Mouse (Mus musculus): Measurements from ENCODE around the gene Wt1. TPM values are rescaled to one million over a fixed set of nuclear protein-coding genes. Genes with fewer than 3 reads are reported as not detected.

Wt1 gene
- polyA plus RNA-seq, 1 experiment from 2014 or later, result 1.5 TPM

- 65% methylated on average over 13 of the region's 13 CpGs for WGBS (ENCODE audit: insufficient replicate concordance)
- Histone ChIP-seq H3K27ac (replicated peaks) (no peak overlapping the region), H3K9me3 (replicated peaks) (no peaks in the 10 kb centered on the region), H3K4me3 (replicated peaks) (no peak overlapping the region), H3K4me1 (replicated peaks) (no peaks in the 10 kb centered on the region), H3K4me2 (no peak overlapping the region), H3K9ac (no peak overlapping the region), H3K36me3 (replicated peaks) (no peaks in the 10 kb centered on the region), H3K27me3 (no peaks in the 10 kb centered on the region)
- ATAC-seq (ENCODE audit: insufficient read depth), result no peak
Observed at GRCm38 (mm10) chr2:105185768-105186529, 59.6 kb downstream of the Wt1 start.

DNA sequence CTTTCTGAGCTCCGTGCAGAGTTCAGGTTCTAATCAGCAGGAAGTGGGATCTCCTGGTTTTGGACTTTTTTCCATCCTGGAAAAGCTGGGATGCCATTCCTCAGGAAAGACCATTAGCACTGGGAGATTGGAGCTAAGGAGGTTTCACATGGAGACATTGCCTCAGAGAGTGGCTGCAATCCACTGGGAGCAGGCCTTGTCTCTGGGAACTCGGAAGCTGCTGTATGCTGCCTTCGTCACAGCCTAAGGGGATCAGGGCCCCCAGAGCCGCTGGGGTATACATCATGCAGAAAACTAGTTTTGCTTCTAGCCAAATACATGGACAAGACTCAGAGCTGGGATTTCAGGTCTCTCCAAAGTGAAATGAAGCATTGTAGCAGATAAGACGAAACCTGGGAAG is 60.3 kb downstream of the Wt1 start:
- Histone ChIP-seq H3K4me2 (no peak overlapping the region), H3K27me3 (no peaks in the 10 kb centered on the region), H3K9me3 (replicated peaks) (no peaks in the 10 kb centered on the region), H3K27ac (replicated peaks) (no peak overlapping the region), H3K4me3 (replicated peaks) (no peak overlapping the region), H3K9ac (no peak overlapping the region), H3K4me1 (replicated peaks) (no peaks in the 10 kb centered on the region), H3K36me3 (replicated peaks) (no peaks in the 10 kb centered on the region)
- 55% methylated on average over 5 of the region's 5 CpGs for WGBS (ENCODE audit: insufficient replicate concordance)
- no peak for ATAC-seq (ENCODE audit: insufficient read depth)

DNA sequence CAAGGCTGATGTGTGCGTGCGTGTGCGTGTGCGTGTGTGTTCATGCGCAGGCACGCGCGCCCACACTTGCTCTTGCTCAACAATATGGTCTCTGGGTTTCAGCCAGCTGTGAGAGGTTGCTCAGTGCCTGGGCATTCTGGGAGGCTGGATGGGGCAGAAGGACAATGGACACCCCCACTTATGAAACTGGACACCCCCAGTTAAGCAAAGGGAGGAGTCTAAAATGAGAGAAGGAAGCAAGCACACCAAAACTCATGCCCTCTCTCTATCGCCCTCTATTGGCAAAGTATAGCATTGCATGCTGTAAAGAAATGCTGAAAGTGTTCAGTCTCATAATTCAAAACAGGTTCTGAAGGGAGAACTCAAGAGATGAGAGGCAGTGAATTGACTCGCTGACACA is 61.9 kb downstream of the Wt1 start:
- Histone ChIP-seq H3K4me3 (replicated peaks) (no peak overlapping the region), H3K4me2 (no peak overlapping the region), H3K36me3 (replicated peaks) (no peaks in the 10 kb centered on the region), H3K27ac (replicated peaks) (no peak overlapping the region), H3K27me3 (no peaks in the 10 kb centered on the region), H3K9ac (no peak overlapping the region), H3K9me3 (replicated peaks) (no peaks in the 10 kb centered on the region), H3K4me1 (replicated peaks) (no peaks in the 10 kb centered on the region)
- WGBS (ENCODE audit: insufficient replicate concordance), result 70% methylated on average over 10 of the region's 10 CpGs
- ATAC-seq (ENCODE audit: insufficient read depth), result no peak

- no peak overlapping the region for H3K27ac ChIP-seq (replicated peaks)
- no peaks in the 10 kb centered on the region for H3K36me3 ChIP-seq (replicated peaks)
- H3K4me3 ChIP-seq (replicated peaks), result no peak overlapping the region
- H3K9ac ChIP-seq, result no peak overlapping the region
- no peaks in the 10 kb centered on the region for H3K27me3 ChIP-seq
- no peak for ATAC-seq (ENCODE audit: insufficient read depth)
- no peaks in the 10 kb centered on the region for H3K9me3 ChIP-seq (replicated peaks)
- no peak overlapping the region for H3K4me2 ChIP-seq
- WGBS (ENCODE audit: insufficient replicate concordance), result 27% methylated on average over 5 of the region's 5 CpGs
- H3K4me1 ChIP-seq (replicated peaks), result no peaks in the 10 kb centered on the region
Observed at GRCm38 (mm10) chr2:105189352-105189751, 63.0 kb downstream of the Wt1 start.

GRCm38 (mm10) chr2:105200152-105200551 is 73.8 kb downstream of the Wt1 start:
- no peaks in the 10 kb centered on the region for H3K36me3 ChIP-seq (replicated peaks)
- no peaks in the 10 kb centered on the region for H3K4me1 ChIP-seq (replicated peaks)
- no peak overlapping the region for H3K27ac ChIP-seq (replicated peaks)
- H3K4me2 ChIP-seq, result no peak overlapping the region
- no peaks in the 10 kb centered on the region for H3K9me3 ChIP-seq (replicated peaks)
- no peak for ATAC-seq (ENCODE audit: insufficient read depth)
- H3K9ac ChIP-seq, result no peak overlapping the region
- no peak overlapping the region for H3K4me3 ChIP-seq (replicated peaks)
- WGBS (ENCODE audit: insufficient replicate concordance), result 31% methylated on average over 8 of the region's 8 CpGs
- no peaks in the 10 kb centered on the region for H3K27me3 ChIP-seq

DNA sequence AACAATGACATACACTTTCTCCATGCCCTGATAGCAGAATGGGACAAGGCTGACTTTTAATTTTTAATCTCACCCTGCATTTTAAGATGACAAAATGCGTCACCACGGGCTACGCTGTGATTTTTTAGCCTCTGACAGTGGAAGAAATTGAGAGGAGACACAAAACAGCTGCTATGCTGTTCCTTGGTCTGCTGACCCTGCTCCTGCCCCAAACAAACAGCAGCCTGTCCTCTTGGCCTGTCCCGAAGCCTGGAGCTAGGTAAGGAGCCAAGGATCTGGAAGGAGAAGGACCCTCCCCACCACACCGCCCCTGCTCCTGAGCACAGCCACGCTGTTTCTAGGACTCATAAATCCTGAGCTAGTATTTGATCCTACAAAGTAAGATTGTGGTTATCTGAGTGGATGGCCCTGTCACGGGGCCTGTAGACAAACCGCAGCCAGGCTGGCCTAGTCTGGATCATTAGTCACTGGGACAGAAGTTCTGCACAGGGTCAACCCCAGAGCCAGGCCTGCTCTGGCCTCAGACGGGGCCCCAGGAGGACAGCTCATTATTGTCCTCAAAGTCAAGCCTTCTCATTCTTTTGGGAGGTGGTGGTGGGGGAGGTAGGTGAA is 80.3 kb downstream of the Wt1 start:
- H3K9ac ChIP-seq, result no peak overlapping the region
- H3K27me3 ChIP-seq, result no peaks in the 10 kb centered on the region
- H3K4me2 ChIP-seq, result no peak overlapping the region
- H3K36me3 ChIP-seq (replicated peaks), result no peaks in the 10 kb centered on the region
- H3K27ac ChIP-seq (replicated peaks), result no peak overlapping the region
- WGBS (ENCODE audit: insufficient replicate concordance), result 55% methylated on average over 9 of the region's 9 CpGs
- H3K9me3 ChIP-seq (replicated peaks), result no peaks in the 10 kb centered on the region
- H3K4me3 ChIP-seq (replicated peaks), result no peak overlapping the region
- no peak for ATAC-seq (ENCODE audit: insufficient read depth)
- H3K4me1 ChIP-seq (replicated peaks), result no peaks in the 10 kb centered on the region

DNA sequence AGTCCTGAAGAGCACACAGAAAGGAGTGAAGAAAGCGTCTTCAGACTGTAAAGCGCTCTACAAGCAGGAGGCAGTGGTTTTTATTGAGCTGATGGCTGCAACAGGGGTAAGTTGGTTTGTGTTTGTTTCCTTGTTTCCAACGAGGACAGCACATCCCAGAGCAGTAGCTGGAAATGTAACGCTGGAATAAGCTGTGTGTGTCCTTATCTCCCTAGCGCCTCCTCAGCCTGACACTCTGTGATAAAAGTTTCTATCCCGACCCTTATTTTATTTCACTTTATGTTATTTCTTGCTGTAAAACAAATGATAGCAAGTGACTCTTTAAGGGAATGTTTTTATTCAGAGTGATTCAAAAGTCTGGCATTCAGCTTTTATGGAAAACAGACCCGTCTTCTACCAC is 86.5 kb downstream of the Wt1 start:
- no peak overlapping the region for H3K27ac ChIP-seq (replicated peaks)
- 43% methylated on average over 7 of the region's 7 CpGs for WGBS (ENCODE audit: insufficient replicate concordance)
- no peaks in the 10 kb centered on the region for H3K36me3 ChIP-seq (replicated peaks)
- H3K4me3 ChIP-seq (replicated peaks), result no peak overlapping the region
- H3K4me2 ChIP-seq, result no peak overlapping the region
- no peaks in the 10 kb centered on the region for H3K9me3 ChIP-seq (replicated peaks)
- H3K9ac ChIP-seq, result no peak overlapping the region
- ATAC-seq (ENCODE audit: insufficient read depth), result no peak
- H3K27me3 ChIP-seq, result no peaks in the 10 kb centered on the region
- H3K4me1 ChIP-seq (replicated peaks), result no peaks in the 10 kb centered on the region

GRCm38 (mm10) chr2:105215914-105216313 is 89.6 kb downstream of the Wt1 start:
- no peak overlapping the region for H3K9ac ChIP-seq
- H3K27me3 ChIP-seq, result no peaks in the 10 kb centered on the region
- 25% methylated on average over 8 of the region's 8 CpGs for WGBS (ENCODE audit: insufficient replicate concordance)
- no peaks in the 10 kb centered on the region for H3K9me3 ChIP-seq (replicated peaks)
- H3K36me3 ChIP-seq (replicated peaks), result no peaks in the 10 kb centered on the region
- no peak overlapping the region for H3K4me2 ChIP-seq
- H3K4me1 ChIP-seq (replicated peaks), result no peaks in the 10 kb centered on the region
- ATAC-seq (ENCODE audit: insufficient read depth), result no peak
- no peak overlapping the region for H3K27ac ChIP-seq (replicated peaks)
- no peak overlapping the region for H3K4me3 ChIP-seq (replicated peaks)

DNA sequence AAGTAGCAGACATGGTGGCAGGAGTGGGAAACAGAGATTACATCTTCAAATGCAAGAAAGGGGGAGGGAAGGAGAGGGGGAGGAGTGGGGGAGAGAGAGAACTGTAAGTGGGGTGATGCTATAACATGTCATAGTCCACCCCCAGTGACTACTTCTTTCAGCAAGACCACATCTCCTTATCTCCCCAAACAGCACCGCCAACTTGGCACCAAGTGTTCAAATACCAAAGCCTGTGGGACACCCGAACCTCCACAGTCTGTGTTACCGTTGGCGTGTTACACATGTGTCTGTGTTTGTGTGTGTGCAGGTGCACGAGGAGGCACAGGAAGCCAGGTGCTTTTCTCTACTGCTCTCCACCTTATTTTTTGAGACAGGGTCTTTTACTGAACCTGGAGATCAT is 92.9 kb downstream of the Wt1 start:
- Histone ChIP-seq H3K9ac (no peak overlapping the region), H3K27ac (replicated peaks) (no peak overlapping the region), H3K36me3 (replicated peaks) (no peaks in the 10 kb centered on the region), H3K27me3 (peaks cover 2% of the 10 kb centered on the region; the same call in 1 of the 2 replicates), H3K4me1 (replicated peaks) (no peaks in the 10 kb centered on the region), H3K4me2 (no peak overlapping the region), H3K9me3 (replicated peaks) (no peaks in the 10 kb centered on the region), H3K4me3 (replicated peaks) (no peak overlapping the region)
- whole genome bisulfite sequencing (ENCODE audit: insufficient replicate concordance), result 55% methylated on average over 5 of the region's 5 CpGs
- ATAC-seq (ENCODE audit: insufficient read depth), result no peak

DNA sequence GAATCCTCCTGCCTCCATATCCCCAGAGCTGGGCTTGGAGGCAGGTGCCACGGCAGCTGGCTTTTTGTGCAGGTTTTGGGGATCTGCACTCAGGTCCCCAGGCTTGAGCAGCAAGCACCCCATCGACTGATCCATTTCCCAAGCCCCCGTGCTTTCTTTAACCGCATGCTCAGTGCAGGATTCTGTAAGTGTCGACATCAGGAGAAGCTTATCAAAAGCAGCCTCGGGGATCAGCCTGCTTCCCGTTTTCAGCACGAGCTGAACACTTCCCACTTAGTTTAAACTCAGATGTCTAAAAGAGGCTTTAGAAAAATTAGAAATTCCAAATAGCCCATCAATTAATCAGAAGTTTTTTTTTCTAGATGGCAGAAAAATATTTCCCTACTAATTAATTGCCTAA is 93.3 kb downstream of the Wt1 start:
- H3K4me3 ChIP-seq (replicated peaks), result no peak overlapping the region
- no peak overlapping the region for H3K4me2 ChIP-seq
- H3K9ac ChIP-seq, result no peak overlapping the region
- WGBS (ENCODE audit: insufficient replicate concordance), result 26% methylated on average over 8 of the region's 8 CpGs
- no peaks in the 10 kb centered on the region for H3K36me3 ChIP-seq (replicated peaks)
- H3K9me3 ChIP-seq (replicated peaks), result no peaks in the 10 kb centered on the region
- H3K4me1 ChIP-seq (replicated peaks), result no peaks in the 10 kb centered on the region
- H3K27ac ChIP-seq (replicated peaks), result no peak overlapping the region
- ATAC-seq (ENCODE audit: insufficient read depth), result no peak
- peaks cover 7% of the 10 kb centered on the region for H3K27me3 ChIP-seq

- Histone ChIP-seq H3K4me2 (no peak overlapping the region), H3K4me3 (replicated peaks) (no peak overlapping the region), H3K4me1 (replicated peaks) (no peaks in the 10 kb centered on the region), H3K36me3 (replicated peaks) (no peaks in the 10 kb centered on the region), H3K27me3 (peaks cover 11% of the 10 kb centered on the region), H3K9me3 (replicated peaks) (no peaks in the 10 kb centered on the region), H3K9ac (no peak overlapping the region), H3K27ac (replicated peaks) (no peak overlapping the region)
- WGBS (ENCODE audit: insufficient replicate concordance), result 69% methylated on average over 9 of the region's 9 CpGs
- no peak for ATAC-seq (ENCODE audit: insufficient read depth)
Observed at GRCm38 (mm10) chr2:105220738-105221303, 94.5 kb downstream of the Wt1 start.
